Mouse (Mus musculus) adrenal gland, adult 18-20 months (tissue): ENCODE measurements around the gene Tmem206. TPM values are rescaled to one million over a fixed set of nuclear protein-coding genes. Genes with fewer than 3 reads are reported as not detected.

Experiments
- DNase-seq, 2 experiments: peaks; one replicate each; pipeline ENCODE4 v3.0.0; 2021 to 2022; ENCODE audit warnings: low spot score in 2 of 2
- total RNA-seq, 2 experiments: library from RNA; stranded (reverse); gene quantifications; 1 replicate in 1 of 2; 2 replicates in 1 of 2; pipeline ENCODE4 v1.2.3; 2021

Gene Tmem206
- total RNA-seq, 2 experiments from 2014 or later: 4.7 to 5.7 TPM

GRCm38 (mm10) chr1:191306316-191306715, 19.4 kb upstream of the Tmem206 start:
- no peak for DNase-seq

GRCm38 (mm10) chr1:191307766-191308455, 17.8 kb upstream of the Tmem206 start:
- no peak for DNase-seq

GRCm38 (mm10) chr1:191311296-191311898, 14.3 kb upstream of the Tmem206 start:
- DNase-seq: no peak

GRCm38 (mm10) chr1:191312513-191312941, 13.2 kb upstream of the Tmem206 start:
- DNase-seq: peak; percentile 82 to 89

- DNase-seq: no peak
These were observed 12.6 kb upstream of the Tmem206 start for GRCm38 (mm10) chr1:191313158-191313557.

DNA sequence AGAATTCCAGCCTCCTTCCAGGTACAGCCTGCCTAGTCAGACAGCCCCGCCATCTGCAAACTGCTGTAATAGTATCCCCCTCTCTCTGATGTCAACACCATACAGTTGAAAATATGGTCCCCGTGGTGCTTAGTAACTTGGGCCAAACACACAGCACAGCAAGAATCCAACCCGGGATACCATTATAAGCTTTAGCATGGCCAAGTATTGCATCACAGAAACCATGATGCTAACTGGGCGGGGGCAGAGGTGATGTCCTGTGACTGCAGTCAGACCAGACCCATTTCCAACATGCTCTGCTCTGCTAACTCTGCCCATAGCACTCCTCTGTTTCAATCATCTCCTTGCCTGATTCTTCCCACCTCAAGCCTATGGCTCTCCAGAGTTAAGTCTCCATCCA, 11.8 kb upstream of the Tmem206 start:
- no peak for DNase-seq

DNA sequence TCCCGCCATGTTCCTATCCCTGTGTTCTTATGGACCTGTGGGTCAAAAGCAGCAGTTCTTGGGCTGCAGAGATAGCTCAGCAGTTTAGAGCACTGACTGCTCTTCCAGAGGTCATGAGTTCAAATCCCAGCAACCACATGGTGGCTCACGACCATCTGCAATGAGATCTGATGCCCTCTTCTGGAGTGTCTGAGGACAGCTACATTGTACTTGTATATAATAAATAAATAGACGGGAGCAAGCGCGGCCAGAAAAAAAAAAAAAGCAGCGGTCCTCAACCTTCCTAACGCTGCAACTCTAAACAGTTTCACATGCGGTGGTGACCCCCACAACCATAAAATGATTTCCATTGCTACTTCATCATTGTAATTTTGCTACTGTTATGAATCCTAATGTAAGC, 8.9 kb upstream of the Tmem206 start:
- no peak for DNase-seq

GRCm38 (mm10) chr1:191317591-191318196, 8.0 kb upstream of the Tmem206 start, which contains the start of gene Nenf:
Nenf (minus strand) TSS chr1:191318194.
- peak; percentile 78 to 80 for DNase-seq

DNA sequence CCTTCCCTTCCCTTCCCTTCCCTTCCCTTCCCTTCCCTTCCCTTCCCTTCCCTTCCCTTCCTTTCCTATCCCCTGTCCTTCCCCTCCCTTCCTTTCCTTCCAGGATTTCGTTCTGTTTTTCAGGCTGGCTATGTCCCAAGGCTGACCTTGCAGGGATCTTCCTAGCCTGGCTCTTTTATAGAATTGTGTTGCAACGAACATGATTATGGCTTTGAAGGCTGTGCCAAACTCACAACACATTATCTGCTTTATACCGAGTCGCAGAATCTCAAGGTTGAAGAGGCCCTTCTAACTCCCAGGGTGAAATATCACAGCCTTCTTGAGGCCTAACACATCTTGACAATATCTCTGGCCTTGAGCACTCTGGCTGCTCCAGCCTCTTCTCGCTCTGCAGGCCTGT, 7.0 kb upstream of the Tmem206 start:
- DNase-seq: peak in 1 of 2 experiments; percentile 27

- no peak for DNase-seq
These were observed 2.3 kb upstream of the Tmem206 start for GRCm38 (mm10) chr1:191323381-191323780.

- no peak for DNase-seq
These were observed 750 bp upstream of the Tmem206 start for GRCm38 (mm10) chr1:191324733-191325590.

- DNase-seq: peak; percentile 47 to 48
These were observed 646 bp downstream of the Tmem206 start for GRCm38 (mm10) chr1:191326233-191326882.

DNA sequence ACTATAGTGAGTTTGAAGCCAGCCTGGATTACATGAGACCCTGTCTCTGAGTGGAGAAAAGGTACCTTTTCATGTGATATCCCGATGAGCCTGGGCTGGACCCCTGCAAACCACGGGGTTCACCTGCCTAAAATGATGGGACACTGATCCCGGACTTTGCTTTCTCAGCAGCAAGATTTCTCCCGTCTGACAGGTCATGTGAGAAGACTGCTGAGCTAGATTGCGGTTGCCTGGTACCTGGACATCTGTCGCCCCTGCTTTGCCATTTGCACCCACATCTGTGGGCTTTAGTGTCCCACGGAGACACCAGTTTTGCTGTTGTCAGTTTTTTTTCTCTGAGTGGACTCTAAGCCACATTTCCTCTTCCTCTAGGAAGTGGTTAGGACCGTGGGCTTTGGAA, 1.5 kb downstream of the Tmem206 start:
- no peak for DNase-seq

DNA sequence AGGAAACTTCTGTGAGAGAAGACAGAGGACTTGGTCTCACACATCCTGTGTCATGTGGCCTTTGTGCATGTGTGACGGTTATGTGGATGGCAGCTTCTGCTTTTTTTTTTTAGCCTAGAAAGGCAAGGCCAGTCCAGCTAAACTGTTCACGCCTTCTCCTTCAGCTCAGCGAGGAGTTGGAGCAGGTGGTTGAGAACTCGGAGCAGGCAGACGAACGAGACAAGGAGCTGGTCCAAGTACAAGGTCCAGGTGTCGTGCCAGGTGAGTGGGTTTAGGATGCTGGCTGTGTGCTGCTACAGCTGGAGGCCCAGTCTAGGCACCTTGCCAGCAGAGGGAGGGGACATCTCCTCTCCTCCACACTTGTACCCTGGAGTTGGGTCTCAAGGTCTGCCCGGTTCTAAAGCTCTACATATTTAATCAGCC, 2.3 kb downstream of the Tmem206 start:
- DNase-seq: no peak

GRCm38 (mm10) chr1:191330356-191330755, 4.6 kb downstream of the Tmem206 start:
- DNase-seq: no peak

DNA sequence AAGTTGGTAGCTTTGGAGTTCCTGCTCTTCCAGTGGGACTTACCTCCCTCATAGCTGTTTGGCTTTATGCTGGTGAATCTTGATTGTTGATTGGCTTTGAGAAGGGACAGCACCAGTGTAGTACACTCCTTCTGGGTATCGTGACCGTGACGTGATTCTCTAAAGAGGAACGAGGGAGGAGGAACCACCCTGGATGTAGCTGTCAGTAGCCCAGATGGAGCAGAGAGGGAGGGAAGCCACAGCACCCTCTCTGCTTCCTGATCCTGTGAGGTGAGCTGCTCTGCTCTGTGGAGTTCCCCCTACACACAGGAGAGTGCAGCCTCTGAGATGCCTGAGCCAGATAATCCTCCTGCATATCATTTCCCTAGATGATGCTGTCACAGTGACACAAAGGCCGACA, 8.8 kb downstream of the Tmem206 start:
- DNase-seq: no peak

- no peak for DNase-seq
These were observed 14.2 kb downstream of the Tmem206 start for GRCm38 (mm10) chr1:191339876-191340275.

- DNase-seq: no peak
These were observed 14.8 kb downstream of the Tmem206 start for GRCm38 (mm10) chr1:191340530-191340929.

GRCm38 (mm10) chr1:191347602-191348001, 21.9 kb downstream of the Tmem206 start:
- DNase-seq: no peak

- DNase-seq: no peak
These were observed 22.9 kb downstream of the Tmem206 start for GRCm38 (mm10) chr1:191348592-191348991.

DNA sequence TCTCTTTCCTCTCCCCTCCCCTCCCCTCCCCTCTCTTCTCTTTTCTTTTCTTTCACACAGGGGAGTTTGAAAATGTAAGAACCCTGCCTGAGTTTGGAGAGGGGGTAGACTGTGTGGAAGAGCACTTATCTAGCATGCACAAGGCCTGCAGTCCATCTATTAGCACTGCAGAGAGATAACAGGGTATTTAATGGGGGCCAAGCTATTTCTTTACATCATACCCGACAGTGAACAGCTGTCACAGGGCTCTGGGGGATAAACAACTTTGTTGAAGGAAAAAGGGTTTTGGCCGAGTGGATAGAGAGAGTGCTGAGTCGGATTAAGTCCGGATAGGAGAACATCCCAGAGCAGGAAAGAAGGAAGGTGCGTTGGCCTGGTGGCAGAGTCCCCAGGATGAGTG, 23.3 kb downstream of the Tmem206 start:
- DNase-seq: no peak
